Mouse (Mus musculus): ENCODE results near the gene Zfp398. TPM values are rescaled to one million over a fixed set of nuclear protein-coding genes. Genes with fewer than 3 reads are reported as not detected.
A peak's percentile ranks its signal among the peaks of the same experiment; 100 is the strongest.

Gene Zfp398
- total and polyA plus RNA-seq, 3 experiments, result 1.5 to 4.6 (median 2.2) TPM

GRCm38 (mm10) chr6:47808545-47808944, 26.9 kb upstream of the Zfp398 start:
- H3K9me3 ChIP-seq (replicated peaks; ENCODE audit: low read length), result no peaks in the 10 kb centered on the region
- in situ Hi-C loops (cut with MboI; ENCODE audit: low pct_ligation_motif_present, low pct_unique_long_range_greater_than_20kb, low sequenced_read_pairs) (no loop called here), dilution Hi-C loops (cut with MboI; ENCODE audit: extremely low pct_ligation_motif_present, extremely low pct_unique_long_range_greater_than_20kb, low sequenced_read_pairs) (no loop called here)
- peaks cover 23 to 52% of the 10 kb centered on the region in 2 experiments for H3K4me1 ChIP-seq (ENCODE audit: control insufficient read depth in 1 of 2, insufficient read depth in 2 of 2)
- H3K27ac ChIP-seq (ENCODE audit: insufficient read depth, low read depth), result peak overlapping the region; percentile 76
- H3K4me2 ChIP-seq (ENCODE audit: insufficient read depth, low read depth, poor library complexity, severe bottlenecking), result peak overlapping the region; percentile 100
- H3K4me3 ChIP-seq (replicated peaks in 1 of 3; ENCODE audit: low read depth in 2 of 3, low read length in 2 of 3, poor library complexity in 1 of 3), result peak overlapping the region in 2 of 3 experiments; percentile 13 to 32
- no peak for DNase-seq (ENCODE audit: extremely low read depth)
- H3K36me3 ChIP-seq (replicated peaks in 1 of 2; ENCODE audit: control insufficient read depth in 1 of 2, insufficient read depth in 1 of 2, low read length in 1 of 2), result peaks cover 31 to 34% of the 10 kb centered on the region in 2 experiments
- H3K9ac ChIP-seq (ENCODE audit: insufficient read depth, low read depth), result peak overlapping the region; percentile 16
- peak; percentile 94 for TF ChIP-seq TBP (conservative IDR thresholded peaks at IDR 0.05; ENCODE audit: low read depth, low read length)
- no peak for TF ChIP-seq JUND (conservative IDR thresholded peaks at IDR 0.05; ENCODE audit: low read depth, low read length)
- TF ChIP-seq E2F4 (IDR thresholded peaks at IDR 0.05; ENCODE audit: insufficient replicate concordance, low read depth, low read length), result no peak
- no peak for TF ChIP-seq MAFK (IDR thresholded peaks at IDR 0.05; ENCODE audit: insufficient replicate concordance, low read length)
- H3K79me2 ChIP-seq (replicated peaks; ENCODE audit: control insufficient read depth, extremely low read depth, insufficient read depth, poor library complexity, severe bottlenecking), result peaks cover 83% of the 10 kb centered on the region
- no peaks in the 10 kb centered on the region for H3K27me3 ChIP-seq (replicated peaks)

- Histone ChIP-seq H3K9ac (ENCODE audit: insufficient read depth, low read depth) (peak overlapping the region; percentile 56), H3K36me3 (replicated peaks in 1 of 2; ENCODE audit: control insufficient read depth in 1 of 2, insufficient read depth in 1 of 2, low read length in 1 of 2) (peaks cover 27 to 29% of the 10 kb centered on the region in 2 experiments), H3K9me3 (replicated peaks; ENCODE audit: low read length) (no peaks in the 10 kb centered on the region), H3K79me2 (replicated peaks; ENCODE audit: control insufficient read depth, extremely low read depth, insufficient read depth, poor library complexity, severe bottlenecking) (peaks cover 78% of the 10 kb centered on the region), H3K4me3 (replicated peaks in 1 of 3; ENCODE audit: low read depth in 2 of 3, low read length in 2 of 3, poor library complexity in 1 of 3) (peak overlapping the region; percentile 35 to 97 (median 44)), H3K27me3 (replicated peaks) (no peaks in the 10 kb centered on the region), H3K4me1 (ENCODE audit: control insufficient read depth in 1 of 2, insufficient read depth in 2 of 2) (peaks cover 19 to 47% of the 10 kb centered on the region in 2 experiments), H3K27ac (ENCODE audit: insufficient read depth, low read depth) (peak overlapping the region; percentile 49), H3K4me2 (ENCODE audit: insufficient read depth, low read depth, poor library complexity, severe bottlenecking) (peak overlapping the region; percentile 100)
- dilution Hi-C loops (cut with MboI; ENCODE audit: extremely low pct_ligation_motif_present, extremely low pct_unique_long_range_greater_than_20kb, low sequenced_read_pairs) (no loop called here), in situ Hi-C loops (cut with MboI; ENCODE audit: low pct_ligation_motif_present, low pct_unique_long_range_greater_than_20kb, low sequenced_read_pairs) (no loop called here)
- no peak for DNase-seq (ENCODE audit: extremely low read depth)
- 0 out of 2 replicates have a peak, but pooled peaks have one; percentile 22 for TF ChIP-seq POLR2A (IDR thresholded peaks at IDR 0.05; ENCODE audit: low read depth, low read length)
- TF ChIP-seq ZKSCAN1 (IDR thresholded peaks at IDR 0.05; ENCODE audit: borderline replicate concordance, low read depth, low read length), result no peak
Observed at GRCm38 (mm10) chr6:47809053-47809452, 26.4 kb upstream of the Zfp398 start.

DNA sequence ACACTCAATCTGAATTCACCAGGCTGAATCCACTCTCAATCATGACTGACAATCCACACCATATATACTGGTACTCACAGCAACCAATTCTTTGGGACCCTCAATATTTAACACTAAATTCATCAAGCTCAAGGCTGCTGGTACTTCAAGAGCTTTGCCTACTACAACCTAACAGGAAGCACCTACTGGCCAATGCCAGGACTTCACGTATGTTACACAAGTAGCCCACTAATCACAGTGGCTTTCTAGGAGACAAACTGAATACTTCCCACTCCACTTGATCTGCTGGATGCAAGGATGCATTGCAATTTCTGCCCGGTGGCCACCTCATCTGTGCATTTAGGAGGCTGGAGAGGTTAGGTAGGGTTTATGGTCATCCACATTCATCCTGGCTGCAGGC, 25.3 kb upstream of the Zfp398 start:
- no peak for DNase-seq (ENCODE audit: extremely low read depth)
- H3K4me3 ChIP-seq (replicated peaks in 1 of 3; ENCODE audit: low read depth in 2 of 3, low read length in 2 of 3, poor library complexity in 1 of 3), result peak overlapping the region; percentile 35 to 97 (median 44)
- no peak for TF ChIP-seq HCFC1 (IDR thresholded peaks at IDR 0.05; ENCODE audit: low read depth, low read length)
- TF ChIP-seq NELFE (IDR thresholded peaks at IDR 0.05; ENCODE audit: low read depth, low read length), result 0 out of 2 replicates have a peak, but pooled peaks have one; percentile 21
- no peak for TF ChIP-seq UBTF (IDR thresholded peaks at IDR 0.05; ENCODE audit: low read depth, low read length)
- peak in 1 of 2 experiments; percentile 17; a peak in 1 of 4 replicates for TF ChIP-seq CTCF (conservative IDR thresholded peaks at IDR 0.05 in 1 of 2, IDR thresholded peaks at IDR 0.05 in 1 of 2; ENCODE audit: low read depth in 2 of 2, low read length in 2 of 2)
- TF ChIP-seq JUND (conservative IDR thresholded peaks at IDR 0.05; ENCODE audit: low read depth, low read length), result 0 out of 2 replicates have a peak, but pooled peaks have one; percentile 15
- peak overlapping the region; percentile 56 for H3K9ac ChIP-seq (ENCODE audit: insufficient read depth, low read depth)
- H3K27me3 ChIP-seq (replicated peaks), result no peaks in the 10 kb centered on the region
- dilution Hi-C loops (cut with MboI; ENCODE audit: extremely low pct_ligation_motif_present, extremely low pct_unique_long_range_greater_than_20kb, low sequenced_read_pairs), result no loop called here
- peak overlapping the region; percentile 66; the same call in 1 of the 2 replicates for H3K27ac ChIP-seq (ENCODE audit: insufficient read depth, low read depth)
- H3K79me2 ChIP-seq (replicated peaks; ENCODE audit: control insufficient read depth, extremely low read depth, insufficient read depth, poor library complexity, severe bottlenecking), result peaks cover 73% of the 10 kb centered on the region
- peaks cover 17% of the 10 kb centered on the region in 2 experiments for H3K36me3 ChIP-seq (replicated peaks in 1 of 2; ENCODE audit: control insufficient read depth in 1 of 2, insufficient read depth in 1 of 2, low read length in 1 of 2)
- H3K4me2 ChIP-seq (ENCODE audit: insufficient read depth, low read depth, poor library complexity, severe bottlenecking), result peak overlapping the region; percentile 100
- in situ Hi-C loops (cut with MboI; ENCODE audit: low pct_ligation_motif_present, low pct_unique_long_range_greater_than_20kb, low sequenced_read_pairs), result no loop called here
- no peaks in the 10 kb centered on the region for H3K9me3 ChIP-seq (replicated peaks; ENCODE audit: low read length)
- H3K4me1 ChIP-seq (ENCODE audit: control insufficient read depth in 1 of 2, insufficient read depth in 2 of 2), result peaks cover 19 to 43% of the 10 kb centered on the region in 2 experiments

All from CH12.LX (cell line).